Mouse (Mus musculus): ENCODE measurements around the gene Ndel1.

The Ndel1 gene

DNA sequence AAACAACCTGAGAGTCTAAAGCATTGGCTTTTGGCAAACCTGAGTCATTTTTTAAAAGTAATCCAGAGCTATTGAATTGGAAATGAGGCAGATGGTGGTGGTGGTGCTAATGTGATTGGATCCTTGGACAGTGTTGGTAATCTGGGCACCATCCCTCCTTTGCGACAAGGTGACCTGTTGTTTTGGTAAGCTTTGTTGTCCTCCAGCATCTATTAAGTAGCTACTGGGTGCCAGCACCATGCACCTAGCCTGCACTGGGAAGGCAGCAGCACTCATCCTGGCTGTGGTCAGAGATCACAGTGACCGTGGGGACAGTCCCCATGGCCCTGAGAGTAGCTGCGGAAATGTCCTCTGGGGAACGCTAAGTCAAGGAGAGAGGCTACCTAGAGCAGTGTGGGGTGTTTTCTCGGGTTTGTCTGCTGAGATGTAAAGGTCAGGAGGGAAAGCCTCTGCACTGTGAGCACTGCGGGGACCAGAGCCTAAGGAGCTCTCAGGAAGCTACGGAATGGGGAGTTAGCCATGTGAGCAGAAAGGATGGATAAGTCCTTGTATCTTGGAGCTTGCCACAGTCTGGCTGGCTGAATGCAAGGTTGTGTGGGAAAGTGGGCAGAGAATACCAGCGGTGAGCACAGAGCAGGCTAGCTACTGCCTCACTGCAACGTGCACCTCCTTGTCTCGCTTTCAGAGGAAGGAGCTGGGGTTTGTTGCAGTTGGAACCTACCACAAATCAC lies 91.8 kb downstream of the Ndel1 start:
- DNase-seq (ENCODE audit: low read depth, low spot score), result no peak

DNA sequence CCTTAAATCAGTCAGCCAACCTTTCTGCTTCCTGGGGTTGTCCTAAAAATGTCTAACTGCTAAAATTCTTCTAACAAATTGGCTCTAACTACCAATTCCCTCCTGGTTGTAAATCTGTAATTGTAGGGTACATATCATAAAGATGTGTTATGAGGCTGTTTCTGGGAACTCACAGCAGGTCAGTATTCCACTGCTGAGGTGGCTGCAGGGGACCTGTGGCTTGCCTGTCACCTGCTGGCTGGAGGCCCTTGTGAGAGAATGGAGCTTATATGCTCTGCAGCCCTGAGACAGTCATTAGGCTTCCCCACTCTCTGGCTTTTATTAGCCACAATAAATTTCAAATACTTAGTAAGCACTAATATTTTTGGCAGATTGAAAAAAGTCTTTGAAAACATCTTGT lies 92.8 kb downstream of the Ndel1 start:
- no peak for DNase-seq (ENCODE audit: low read depth, low spot score)

GRCm38 (mm10) chr11:68777933-68778332 lies 93.7 kb downstream of the Ndel1 start:
- DNase-seq (ENCODE audit: low read depth, low spot score), result no peak

GRCm38 (mm10) chr11:68776147-68776655 lies 95.5 kb downstream of the Ndel1 start:
- DNase-seq (ENCODE audit: low read depth, low spot score), result no peak
